Mouse (Mus musculus): Measurements from ENCODE around the gene Dsel. TPM values are rescaled to one million over a fixed set of nuclear protein-coding genes. Genes with fewer than 3 reads are reported as not detected.
A peak's percentile ranks its signal among the peaks of the same experiment; 100 is the strongest.

Dsel gene
- not detected in 2 replicates for total RNA-seq (2015; ENCODE audit: low replicate concordance)
- 0.26 TPM in 1 of 2 replicates, not detected in the other for total RNA-seq (2017; ENCODE audit: low replicate concordance)

DNA sequence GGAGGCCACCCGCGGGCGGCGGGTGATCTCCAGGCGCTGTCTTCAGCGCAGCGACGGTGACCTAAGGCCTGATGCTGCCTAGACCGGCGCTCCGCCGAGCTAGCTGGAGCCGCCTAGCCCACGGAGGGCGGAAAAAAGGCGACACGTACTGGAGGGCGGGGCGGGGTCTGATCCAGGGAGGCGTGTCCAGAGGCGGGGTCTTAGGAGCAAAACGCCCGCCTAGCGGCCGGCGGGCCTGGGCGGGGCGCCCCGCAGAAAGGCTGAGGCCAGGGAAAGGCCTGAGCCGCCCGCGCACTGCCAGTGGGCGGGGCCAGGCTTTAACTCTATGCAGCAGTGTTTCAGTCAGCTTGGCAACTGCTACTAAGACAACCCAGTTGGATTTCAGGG, at the start of gene Dsel:
Gene Dsel (minus strand): TSS at position 140 of the 387 bp plus-strand sequence.
- peak; percentile 87 for ATAC-seq (replicated peaks; ENCODE audit: low FRiP score, poor library complexity, severe bottlenecking)

DNA sequence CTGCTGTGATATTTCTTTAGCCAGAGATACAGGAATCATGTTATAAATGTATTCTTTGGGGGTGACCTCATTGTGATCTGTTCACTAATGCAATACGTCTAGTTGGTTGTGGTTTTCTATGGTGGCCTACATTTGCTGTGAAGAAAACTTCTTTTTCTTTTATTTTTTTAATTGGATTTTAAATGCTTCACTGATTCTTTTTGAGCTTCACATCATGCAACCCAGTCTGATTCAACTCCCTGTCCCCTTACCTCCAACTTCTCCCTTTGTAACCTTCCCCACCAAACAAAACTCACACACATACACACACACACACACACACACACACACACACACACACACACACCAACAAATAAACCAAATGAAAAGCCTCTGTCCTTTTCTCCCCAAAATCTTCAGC, 46.7 kb upstream of the Dsel start:
- no peak for ATAC-seq (replicated peaks; ENCODE audit: low FRiP score, poor library complexity, severe bottlenecking)

DNA sequence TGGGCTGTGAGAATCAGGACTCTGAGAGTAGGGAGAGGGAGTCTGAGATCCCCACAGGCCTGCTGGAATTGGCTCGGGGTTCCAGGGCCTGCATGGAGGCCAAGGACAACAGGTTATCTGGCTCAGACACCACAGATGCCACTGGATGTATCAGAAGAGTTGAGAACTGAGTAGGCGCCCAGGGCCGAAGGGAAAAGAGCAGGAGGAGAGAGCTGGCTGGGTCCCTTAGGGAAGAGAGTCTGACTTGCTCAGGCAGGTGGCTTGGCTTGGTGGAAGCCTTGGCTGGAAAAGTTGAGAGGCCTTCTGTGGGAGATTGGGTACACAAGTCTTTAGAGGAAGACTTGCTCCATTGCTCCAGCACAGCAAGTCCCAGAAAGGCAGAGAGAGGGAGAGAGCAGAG, 18.6 kb upstream of the Dsel start:
- no peak for ATAC-seq (replicated peaks; ENCODE audit: low FRiP score, poor library complexity, severe bottlenecking)

DNA sequence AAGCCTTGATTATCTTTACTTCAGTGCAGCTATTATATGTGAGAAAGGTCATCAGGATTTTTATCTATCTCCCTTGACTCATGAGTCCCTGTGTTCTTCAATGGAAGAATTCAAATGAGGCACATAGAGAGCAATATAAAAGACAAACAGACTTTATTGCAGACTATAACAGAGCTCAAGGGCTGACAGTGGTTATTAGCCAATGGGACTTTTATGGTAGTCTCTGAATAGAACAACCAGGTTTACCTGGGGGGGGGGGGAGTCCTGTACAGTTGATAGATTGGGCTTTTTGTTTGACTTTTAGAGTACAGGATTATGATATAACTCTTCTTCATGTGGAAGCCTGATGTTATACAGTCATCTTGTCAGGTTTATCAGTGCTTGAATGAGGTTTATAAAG, 11.1 kb upstream of the Dsel start:
- ATAC-seq (replicated peaks; ENCODE audit: low FRiP score, poor library complexity, severe bottlenecking), result no peak

DNA sequence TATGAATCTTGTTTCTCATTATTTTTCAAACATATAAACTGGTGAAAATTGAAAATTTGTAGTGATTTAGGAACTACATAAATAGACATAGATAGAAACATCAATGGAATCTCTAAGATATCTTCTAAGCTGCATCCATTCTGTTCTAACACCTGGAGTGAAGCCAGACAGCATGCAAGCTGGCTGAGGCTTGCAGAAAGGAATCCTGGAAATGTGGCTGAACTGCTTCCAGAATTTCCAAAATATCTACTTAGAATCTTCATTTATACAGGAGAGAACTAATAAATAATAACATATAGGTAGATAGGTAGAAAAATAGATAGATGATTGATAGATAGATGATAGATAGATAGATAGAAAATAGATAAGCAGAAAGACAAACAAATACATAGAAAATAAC, 8.5 kb upstream of the Dsel start:
- no peak for ATAC-seq (replicated peaks; ENCODE audit: low FRiP score, poor library complexity, severe bottlenecking)

DNA sequence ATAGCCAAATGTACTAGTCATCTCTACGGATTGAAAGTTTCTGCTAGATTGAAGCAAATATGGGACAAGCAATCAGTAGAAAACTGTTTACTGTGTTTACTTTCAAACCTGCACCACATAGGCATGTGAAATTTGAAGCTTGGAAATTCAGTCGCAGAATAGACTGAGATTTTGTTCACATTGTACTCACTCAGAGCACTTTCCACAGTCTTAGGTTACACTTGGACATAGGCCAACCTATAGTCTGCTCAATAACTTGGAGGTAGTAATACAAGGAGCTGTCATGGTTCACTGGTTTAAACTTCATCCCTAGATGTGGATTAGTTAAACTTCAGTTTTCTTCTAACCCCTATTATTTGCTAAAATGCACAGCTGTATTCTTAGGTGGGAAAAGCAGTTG, 749 bp upstream of the Dsel start:
- ATAC-seq (replicated peaks; ENCODE audit: low FRiP score, poor library complexity, severe bottlenecking), result no peak

DNA sequence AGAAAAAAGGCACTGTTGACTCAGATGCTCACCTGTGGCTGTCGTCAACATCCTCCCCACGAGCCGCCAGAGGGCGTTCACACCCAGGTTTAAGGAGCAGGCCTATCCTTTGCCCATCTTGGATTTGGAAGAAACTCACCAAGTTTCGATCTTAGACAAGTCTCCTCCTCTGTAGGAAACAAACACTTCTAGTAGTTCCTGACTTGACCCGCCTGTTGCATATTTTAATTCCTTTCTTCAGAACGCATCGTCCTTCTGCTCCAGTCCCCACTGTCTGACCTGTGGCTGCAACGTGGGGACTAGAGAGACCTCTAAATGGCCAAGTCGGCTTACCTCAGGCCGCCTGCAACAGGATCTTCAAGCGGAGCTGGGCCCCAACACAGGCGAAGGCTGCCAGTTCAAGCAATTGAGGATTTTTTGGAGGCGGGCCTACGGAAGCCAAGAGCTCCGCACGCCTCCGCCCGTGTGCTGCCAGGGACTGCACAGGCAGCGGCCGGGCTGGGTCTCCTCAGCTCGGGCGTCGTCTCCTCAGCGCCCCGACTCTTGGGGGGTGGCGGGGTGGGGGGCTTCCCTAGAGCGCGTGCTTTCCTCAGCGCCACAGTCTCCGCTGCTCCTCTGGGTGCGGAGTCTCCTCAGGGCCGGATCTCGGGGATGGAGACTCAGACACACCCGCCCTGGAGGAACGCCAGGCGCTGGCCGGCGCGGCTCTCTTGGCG, 497 bp downstream of the Dsel start:
- peak; percentile 64 for ATAC-seq (replicated peaks; ENCODE audit: low FRiP score, poor library complexity, severe bottlenecking)

DNA sequence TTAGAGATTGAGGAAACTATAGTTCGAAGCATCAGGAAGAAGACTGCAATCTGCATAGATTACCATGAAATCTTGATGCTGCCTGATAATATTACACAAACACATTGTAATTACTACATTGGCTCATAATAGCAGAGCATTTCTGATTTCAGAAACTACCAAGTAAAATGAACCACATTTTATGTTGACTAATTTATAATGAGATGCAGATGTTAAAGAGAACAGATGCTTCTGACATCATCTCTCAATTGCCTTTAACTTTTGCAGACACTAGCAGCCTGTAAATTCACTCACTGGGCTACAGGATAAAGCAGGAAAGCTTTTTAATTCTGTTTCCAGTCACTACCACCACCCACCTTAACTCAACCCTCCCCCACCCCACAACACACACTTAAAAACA, 6.9 kb downstream of the Dsel start:
- no peak for ATAC-seq (replicated peaks; ENCODE audit: low FRiP score, poor library complexity, severe bottlenecking)

DNA sequence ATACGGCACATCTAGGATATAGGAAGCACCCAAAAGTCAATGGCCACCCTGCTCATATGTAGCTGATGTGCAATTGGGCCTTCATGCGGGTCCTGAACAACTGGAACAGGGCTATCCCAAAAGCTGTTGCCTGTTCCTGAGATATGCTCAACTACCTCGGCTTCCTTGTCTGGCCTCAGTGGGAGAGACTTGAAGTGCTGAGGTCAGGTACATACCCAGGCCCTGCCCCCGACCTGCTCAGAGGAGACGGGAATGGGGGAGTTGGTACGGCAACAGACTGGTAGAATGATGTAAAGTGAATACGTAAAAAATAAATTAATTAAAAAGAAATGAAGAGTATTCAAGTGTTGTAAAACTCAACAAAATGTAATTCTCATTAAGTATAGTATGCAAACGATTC, 12.3 kb downstream of the Dsel start:
- ATAC-seq (replicated peaks; ENCODE audit: low FRiP score, poor library complexity, severe bottlenecking), result no peak

DNA sequence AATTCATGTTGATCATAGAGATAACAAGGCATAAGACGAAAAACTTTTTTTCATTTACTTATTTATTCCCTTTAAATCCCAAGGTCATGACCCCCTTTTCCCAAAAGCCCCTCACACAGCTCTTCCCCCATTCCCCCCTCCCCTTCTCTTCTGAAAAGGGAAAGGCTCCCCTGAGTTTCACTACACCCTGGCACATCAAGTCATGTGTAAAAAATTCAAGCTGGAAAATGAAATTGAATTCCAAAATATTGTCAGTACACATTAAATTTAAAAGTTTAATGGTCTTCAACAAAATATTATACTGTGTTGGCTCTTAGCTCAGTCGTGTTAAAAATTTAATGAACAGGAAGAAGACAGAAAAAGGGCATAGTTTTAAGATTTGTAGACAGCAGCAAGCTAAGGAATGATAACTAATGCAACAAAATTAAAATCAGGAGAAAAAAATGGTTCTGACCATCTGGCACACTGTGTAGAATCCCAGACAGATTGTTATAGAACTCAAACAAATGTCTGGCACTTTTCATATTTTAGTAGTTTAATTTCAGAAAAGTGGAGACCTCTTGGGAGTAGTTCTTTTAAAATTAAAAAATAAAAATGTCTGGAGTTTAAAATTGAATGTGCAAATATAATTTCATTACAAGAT, 31.0 kb downstream of the Dsel start:
- no peak for ATAC-seq (replicated peaks; ENCODE audit: low FRiP score, poor library complexity, severe bottlenecking)

Data from erythroid progenitor cell, adult 5-6 weeks (primary cell).